9 mouse cellular contexts compared by ENCODE assay signal in the genomic region with DNA sequence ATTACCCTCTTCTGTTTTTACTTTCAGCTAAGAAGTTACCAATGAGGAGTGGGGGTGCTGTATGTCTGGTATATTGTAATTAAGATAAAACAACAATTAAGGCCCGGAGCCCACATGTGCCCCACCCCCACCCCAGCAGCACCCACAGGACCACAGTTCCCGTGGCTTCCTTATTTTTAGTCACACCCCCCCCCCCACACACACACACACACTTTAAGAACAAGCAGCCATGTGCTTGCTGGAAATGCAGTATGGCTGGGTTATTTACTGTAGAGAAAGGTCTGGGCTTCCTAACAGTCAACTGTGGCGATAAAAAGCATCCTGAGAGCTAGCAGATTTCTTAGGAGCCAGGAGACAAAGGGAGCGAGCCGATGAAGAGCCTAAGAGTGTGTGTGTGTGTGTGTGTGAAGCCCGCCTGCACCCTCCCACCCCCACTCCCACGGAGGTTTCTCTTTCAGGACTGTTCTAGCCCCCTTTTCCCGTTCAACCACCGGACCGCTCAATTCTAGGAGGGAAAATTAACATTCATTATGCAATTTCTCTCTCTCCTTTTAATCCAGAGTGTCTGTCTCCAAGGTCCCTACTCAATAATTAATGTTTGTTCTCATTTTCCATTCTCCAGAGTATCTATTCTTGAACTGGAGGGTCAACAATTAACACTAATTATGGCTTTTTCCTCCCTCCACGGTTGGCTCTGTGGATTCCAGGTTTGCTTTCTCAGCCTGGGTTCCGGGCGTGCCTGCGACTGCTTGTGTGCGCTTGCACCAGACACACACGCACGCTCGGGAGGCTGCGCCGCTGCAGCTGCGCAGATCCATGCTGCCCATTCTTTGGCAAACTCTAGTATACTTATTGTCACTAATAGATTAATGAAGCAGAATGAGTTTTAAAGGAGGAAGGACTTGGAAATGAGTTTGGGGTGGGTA. TPM values are rescaled to one million over a fixed set of nuclear protein-coding genes. Genes with fewer than 3 reads are reported as not detected.
DNase-seq lines count a peak whose midpoint lies in the region; ATAC-seq and TF ChIP-seq lines count a peak whose summit lies in the region.
"Had no signal": no experiment of that assay in that cellular context is flagged by ENCODE, and none has a peak within 500 bp of the region (broad histone marks: within the 10 kb centered on the region; RNA-seq: fewer than 3 reads in every experiment).

No protein-coding gene starts in this region.

- no peak for TF ChIP-seq CTCF in forebrain, postnatal 0 days (IDR thresholded peaks at IDR 0.05; ENCODE audit: low read depth)
- no peak for TF ChIP-seq CTCF in stomach, postnatal 0 days (IDR thresholded peaks at IDR 0.05; ENCODE audit: low read depth)

- DNase-seq in embryo, embryonic 11 days = peak; percentile 66
- DNase-seq in embryo, embryonic 9.5 days (ENCODE audit: extremely low spot score) = no peak
- DNase-seq in ES-CJ7 (ENCODE audit: low read depth, low spot score) = peak; percentile 61
- DNase-seq in forebrain, postnatal 0 days = peak; percentile 84
- DNase-seq in stomach, postnatal 0 days (ENCODE audit: low spot score) = peak; percentile 46
- DNase-seq in cerebellum, adult 11 months = no peak
- DNase-seq in cerebellum, postnatal 36 days = no peak

- TF ChIP-seq EP300 in stomach, postnatal 0 days (optimal IDR thresholded peaks at IDR 0.05) = no peak

- peak overlapping the region; percentile 34 for H3K4me3 ChIP-seq in forebrain, postnatal 0 days (ENCODE audit: low read depth, low read length)
- H3K4me3 ChIP-seq in limb, embryonic 15.5 days = no peak overlapping the region
- peak overlapping the region; percentile 18; the same call in 1 of the 2 replicates for H3K4me3 ChIP-seq in stomach, postnatal 0 days (ENCODE audit: low read depth, low read length)
- H3K4me3 ChIP-seq: myocyte had no signal

- H3K9me3 ChIP-seq in forebrain, postnatal 0 days (ENCODE audit: low read length) = no peaks in the 10 kb centered on the region
- H3K9me3 ChIP-seq in limb, embryonic 15.5 days = no peaks in the 10 kb centered on the region
- H3K9me3 ChIP-seq in stomach, postnatal 0 days (ENCODE audit: control insufficient read depth, low read length) = no peaks in the 10 kb centered on the region

- no peaks in the 10 kb centered on the region for H3K27me3 ChIP-seq in forebrain, postnatal 0 days (ENCODE audit: insufficient read depth, low read length)
- H3K27me3 ChIP-seq in limb, embryonic 15.5 days = no peaks in the 10 kb centered on the region
- H3K27me3 ChIP-seq in stomach, postnatal 0 days (ENCODE audit: control insufficient read depth, insufficient read depth, low read length) = no peaks in the 10 kb centered on the region

- peak; percentile 94 for ATAC-seq in forebrain, postnatal 0 days
- no peak for ATAC-seq in limb, embryonic 15.5 days (ENCODE audit: insufficient number of reproducible peaks, low FRiP score, low TSS enrichment, low read depth)
- ATAC-seq in stomach, postnatal 0 days (ENCODE audit: low FRiP score, low TSS enrichment) = no peak

- H3K27ac ChIP-seq in forebrain, postnatal 0 days (ENCODE audit: low read depth, low read length) = peak overlapping the region; percentile 83
- H3K27ac ChIP-seq in limb, embryonic 15.5 days = no peak overlapping the region
- H3K27ac ChIP-seq in stomach, postnatal 0 days (replicated peaks) = no peak overlapping the region

- peak overlapping the region; percentile 60 for H3K4me2 ChIP-seq in forebrain, postnatal 0 days (ENCODE audit: low read depth)
- H3K4me2 ChIP-seq in limb, embryonic 15.5 days = peak overlapping the region; percentile 22; the same call in 1 of the 2 replicates
- H3K4me2 ChIP-seq in stomach, postnatal 0 days (replicated peaks; ENCODE audit: low read depth) = peak overlapping the region; percentile 37

- WGBS in forebrain, postnatal 0 days = 9% methylated on average over 21 of the region's 21 CpGs
- 37% methylated on average over 21 of the region's 21 CpGs for WGBS in limb, embryonic 15.5 days
- WGBS in stomach, postnatal 0 days = 28% methylated on average over 21 of the region's 21 CpGs

- H3K36me3 ChIP-seq in forebrain, postnatal 0 days (ENCODE audit: insufficient read depth) = no peaks in the 10 kb centered on the region
- no peaks in the 10 kb centered on the region for H3K36me3 ChIP-seq in limb, embryonic 15.5 days
- no peaks in the 10 kb centered on the region for H3K36me3 ChIP-seq in stomach, postnatal 0 days (ENCODE audit: control insufficient read depth, insufficient read depth, low read length)

- peak overlapping the region; percentile 38 for H3K9ac ChIP-seq in forebrain, postnatal 0 days
- H3K9ac ChIP-seq in limb, embryonic 15.5 days = no peak overlapping the region
- no peak overlapping the region for H3K9ac ChIP-seq in stomach, postnatal 0 days (ENCODE audit: low read length)

- H3K4me1 ChIP-seq in forebrain, postnatal 0 days (ENCODE audit: insufficient read depth) = peaks cover 4% of the 10 kb centered on the region; the same call in 1 of the 2 replicates
- no peaks in the 10 kb centered on the region for H3K4me1 ChIP-seq in limb, embryonic 15.5 days
- H3K4me1 ChIP-seq in stomach, postnatal 0 days (replicated peaks; ENCODE audit: control insufficient read depth, insufficient read depth) = 0 out of 2 replicates have a peak, but pooled peaks cover 3% of the 10 kb centered on the region

RNA-seq across cellular contexts. Expression of gene Gm973, which starts 58.5 kb away (rescaled TPM):
- total RNA-seq in forebrain, postnatal 0 days (2014; rRNA removed) = 5.4 and 11.2 TPM in 2 replicates
- 6.5 and 13.8 TPM in 2 replicates for polyA plus RNA-seq in forebrain, postnatal 0 days (2015; fragmentation: Nextera tagmentation; extraction: Ambion mirVana)
- polyA plus RNA-seq in limb, embryonic 15.5 days (2015; fragmentation: Nextera tagmentation; extraction: Ambion mirVana) = 1.9 and 2.4 TPM in 2 replicates
- polyA plus RNA-seq in stomach, postnatal 0 days (2015; fragmentation: Nextera tagmentation; extraction: Ambion mirVana) = 0.51 and 1.2 TPM in 2 replicates
- polyA plus RNA-seq: myocyte had no signal

Comparison
In these comparisons a context has a peak if more than half of its experiments do, and no peak if none do; other contexts are left out.
1. DNase-seq: peak in embryo, embryonic 11 days (single experiment), ES-CJ7 (single experiment), forebrain, postnatal 0 days (single experiment) and stomach, postnatal 0 days (single experiment); none in embryo, embryonic 9.5 days (single experiment), cerebellum, adult 11 months (single experiment) and cerebellum, postnatal 36 days (0 of 2).
2. Peak in every context shown above with its lines, with median percentiles within 50 percentile points of each other: H3K4me2 ChIP-seq.